Mouse (Mus musculus): ENCODE measurements around the gene Dtnbp1.

GRCm38 (mm10) chr13:44991936-44992335 lies 10.0 kb downstream of the Dtnbp1 start:
- TF ChIP-seq POLR2A (IDR thresholded peaks at IDR 0.05; ENCODE audit: extremely low read depth, insufficient read depth, low read length) (no peak), CTCF (IDR thresholded peaks at IDR 0.05; ENCODE audit: low read depth, low read length) (no peak)

Measured in liver, adult 2 months (tissue).